Mouse (Mus musculus) lung, postnatal 0 days (tissue): Measurements from ENCODE around the gene Ccm2.

ENCODE experiments used
- CTCF ChIP-seq: IDR thresholded peaks from 2 replicates; pipeline ENCODE4 v1.5.1; 2016; ENCODE audit warnings: antibody characterized with exemption, mild to moderate bottlenecking
- EP300 ChIP-seq: IDR thresholded peaks from 2 replicates; pipeline ENCODE4 v1.6.1; 2016; ENCODE audit warnings: antibody characterized with exemption, mild to moderate bottlenecking, control low read depth

DNA sequence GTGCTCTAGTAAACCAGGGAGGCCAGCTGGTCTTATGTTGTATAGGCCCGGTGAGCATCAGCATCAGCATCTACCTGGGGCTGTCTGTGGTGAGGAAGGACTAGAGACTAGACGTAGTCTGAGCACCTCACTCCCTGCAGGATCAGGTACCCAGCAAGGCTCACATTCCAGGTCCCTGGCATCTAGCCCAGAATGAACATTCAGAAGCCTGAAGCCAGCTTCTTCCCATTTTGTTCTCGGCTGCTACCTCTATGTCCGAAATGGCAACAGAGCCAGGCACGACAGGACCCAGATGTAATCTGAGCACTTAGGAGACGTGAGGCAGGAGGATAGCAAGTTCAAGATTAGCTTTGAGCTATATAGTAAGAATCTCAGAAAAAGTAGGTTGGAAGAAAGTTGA lies 48.2 kb downstream of the Ccm2 start:
- TF ChIP-seq CTCF (no peak), EP300 (no peak)
